Mouse (Mus musculus) duodenum, adult 2 months (tissue): ENCODE measurements around the gene Hist1h3h. TPM values are rescaled to one million over a fixed set of nuclear protein-coding genes. Genes with fewer than 3 reads are reported as not detected.

ENCODE experiments used
- polyA plus RNA-seq: library from polyadenylated mRNA; depleted of rRNA; stranded (reverse); fragments of >200 nt; gene quantifications from 2 replicates; pipeline ENCODE4 v1.2.3, GENCODE M21; 2012; ENCODE audit warnings: low replicate concordance; rRNA removed

The Hist1h3h gene
- polyA plus RNA-seq, result 70.2 and 104 TPM in 2 replicates

DNA sequence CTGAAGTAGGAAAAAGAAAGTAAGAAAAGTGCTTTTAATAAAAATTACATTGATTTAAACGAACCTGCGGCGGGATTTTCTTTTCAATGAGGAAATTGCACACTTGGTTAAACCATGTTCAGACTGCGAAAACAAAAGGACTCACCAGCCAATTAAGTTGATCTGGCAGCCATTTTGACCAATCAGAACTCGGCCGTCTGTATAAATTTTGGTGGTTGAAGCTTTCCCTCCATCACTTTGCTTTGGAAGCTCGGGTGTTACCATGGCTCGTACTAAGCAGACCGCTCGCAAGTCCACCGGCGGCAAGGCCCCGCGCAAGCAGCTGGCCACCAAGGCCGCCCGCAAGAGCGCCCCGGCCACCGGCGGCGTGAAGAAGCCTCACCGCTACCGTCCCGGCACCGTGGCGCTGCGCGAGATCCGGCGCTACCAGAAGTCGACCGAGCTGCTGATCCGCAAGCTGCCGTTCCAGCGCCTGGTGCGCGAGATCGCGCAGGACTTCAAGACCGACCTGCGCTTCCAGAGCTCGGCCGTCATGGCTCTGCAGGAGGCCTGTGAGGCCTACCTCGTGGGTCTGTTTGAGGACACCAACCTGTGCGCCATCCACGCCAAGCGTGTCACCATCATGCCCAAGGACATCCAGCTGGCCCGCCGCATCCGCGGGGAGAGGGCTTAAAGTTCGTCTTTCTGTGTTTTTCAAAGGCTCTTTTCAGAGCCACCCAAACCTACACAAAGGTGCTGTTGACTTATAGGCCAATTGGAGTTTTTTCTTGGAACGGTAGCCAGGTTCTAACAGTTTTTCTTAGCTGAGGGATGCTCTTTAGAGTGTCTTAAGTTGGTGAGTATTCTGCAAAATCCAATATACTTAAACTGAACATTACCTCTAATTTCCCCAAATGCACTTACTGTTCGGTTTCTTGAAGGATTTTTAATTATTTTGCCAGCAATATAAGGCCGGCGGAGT lies at the start of gene Hist1h3h:
Gene Hist1h3h, plus strand, starts transcription at position 263 of the 961 bp plus-strand sequence.

GRCm38 (mm10) chr13:21677305-21677704 lies 40.2 kb upstream of the Hist1h3h start, which contains the start of gene Olfr1360:
Gene Olfr1360 (minus strand): TSS chr13:21677405.

GRCm38 (mm10) chr13:21697811-21698210 lies 19.6 kb upstream of the Hist1h3h start, which contains the start of gene Olfr1359:
Gene Olfr1359 (plus strand): TSS chr13:21698111.

GRCm38 (mm10) chr13:21715864-21716539 lies 1.5 kb upstream of the Hist1h3h start, which contains the start of the genes Hist1h2bl and Hist1h2ai:
Gene Hist1h2bl (minus strand): TSS chr13:21716143.
Gene Hist1h2ai (plus strand): TSS chr13:21716422.

GRCm38 (mm10) chr13:21721757-21722372 lies 4.4 kb downstream of the Hist1h3h start, which contains the start of gene Hist1h2bm:
Gene Hist1h2bm (plus strand): TSS chr13:21722044.

GRCm38 (mm10) chr13:21734906-21735767 lies 17.7 kb downstream of the Hist1h3h start, which contains the start of gene Hist1h4j:
Gene Hist1h4j (plus strand): TSS chr13:21735064.

DNA sequence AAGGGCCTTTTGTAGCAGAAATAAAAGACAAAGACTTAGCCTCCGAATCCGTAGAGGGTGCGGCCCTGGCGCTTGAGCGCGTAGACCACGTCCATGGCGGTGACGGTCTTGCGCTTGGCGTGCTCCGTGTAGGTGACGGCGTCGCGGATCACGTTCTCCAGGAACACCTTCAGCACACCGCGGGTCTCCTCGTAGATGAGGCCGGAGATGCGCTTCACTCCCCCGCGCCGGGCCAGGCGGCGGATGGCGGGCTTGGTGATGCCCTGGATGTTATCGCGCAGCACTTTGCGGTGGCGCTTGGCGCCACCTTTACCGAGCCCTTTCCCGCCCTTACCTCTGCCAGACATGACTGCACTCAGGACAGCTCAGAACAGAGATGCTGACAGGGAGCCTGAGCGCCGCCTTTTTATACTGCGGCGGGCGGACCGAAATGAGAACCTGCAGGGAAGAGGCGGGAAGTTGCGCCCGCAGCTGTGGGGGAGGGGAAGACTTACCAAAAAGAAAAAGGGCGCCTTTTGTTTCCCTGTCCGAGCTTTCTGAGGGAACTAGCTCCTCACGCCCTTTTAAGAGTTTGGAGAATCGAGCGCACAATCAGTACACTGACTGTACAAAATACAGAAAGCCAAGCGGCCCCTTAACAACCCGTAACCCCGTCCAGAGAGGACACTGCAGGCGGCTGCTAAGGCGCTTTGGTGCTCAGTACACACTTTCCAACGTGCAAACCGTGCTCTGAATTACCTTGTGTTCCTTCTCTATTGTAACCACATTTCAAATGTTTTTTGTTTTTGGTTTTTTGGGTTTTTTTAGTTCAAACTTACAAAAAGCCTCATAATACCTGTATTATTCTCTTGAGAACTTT lies 32.9 kb downstream of the Hist1h3h start, which contains the start of gene Hist1h4k:
Gene Hist1h4k, minus strand, starts transcription at position 347 of the 859 bp plus-strand sequence.

DNA sequence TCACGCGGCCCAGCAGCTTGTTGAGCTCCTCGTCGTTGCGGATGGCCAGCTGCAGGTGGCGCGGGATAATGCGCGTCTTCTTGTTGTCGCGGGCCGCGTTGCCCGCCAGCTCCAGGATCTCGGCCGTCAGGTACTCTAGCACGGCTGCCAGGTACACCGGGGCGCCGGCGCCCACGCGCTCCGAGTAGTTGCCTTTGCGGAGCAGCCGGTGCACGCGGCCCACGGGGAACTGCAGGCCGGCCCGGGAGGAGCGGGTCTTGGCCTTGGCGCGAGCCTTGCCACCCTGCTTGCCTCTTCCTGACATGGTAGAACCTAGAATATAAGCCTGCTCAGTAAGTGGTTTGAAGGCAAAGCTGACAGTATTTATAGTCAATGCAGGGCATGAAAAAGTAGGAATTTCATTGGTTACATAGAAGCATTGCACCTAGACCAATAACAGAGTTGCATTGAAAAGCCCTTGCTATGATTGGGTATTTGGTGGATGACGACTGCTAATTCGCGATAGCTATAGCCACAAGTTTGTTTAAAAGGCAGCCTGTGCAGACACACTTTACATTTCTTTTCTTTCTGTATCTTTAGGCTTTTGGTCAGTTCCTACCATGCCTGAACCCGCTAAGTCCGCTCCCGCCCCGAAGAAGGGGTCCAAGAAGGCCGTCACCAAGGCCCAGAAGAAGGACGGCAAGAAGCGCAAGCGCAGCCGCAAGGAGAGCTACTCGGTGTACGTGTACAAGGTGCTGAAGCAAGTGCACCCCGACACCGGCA lies 36.2 kb downstream of the Hist1h3h start, which contains the start of the genes Hist1h2ak and Hist1h2bn:
Gene Hist1h2ak, minus strand, starts transcription at position 304 of the 762 bp plus-strand sequence.
Gene Hist1h2bn, plus strand, starts transcription at position 600 of the 762 bp plus-strand sequence.

Other genes with a start within 250 kb of the Hist1h3h start
- 0.28 TPM in 1 of 2 replicates, not detected in the other for gene Nkapl, start 249.2 kb upstream of the Hist1h3h start, polyA plus RNA-seq
- gene Zkscan4, start 238.8 kb upstream of the Hist1h3h start, polyA plus RNA-seq, result 0.07 and 0.11 TPM in 2 replicates
- not detected in 2 replicates for gene Gm10065, start 238.2 kb upstream of the Hist1h3h start, polyA plus RNA-seq
- gene AK157302, start 222.4 kb upstream of the Hist1h3h start, polyA plus RNA-seq, result not detected in 2 replicates
- 34.6 and 52.3 TPM in 2 replicates for gene Gm11273, start 216.2 kb upstream of the Hist1h3h start, polyA plus RNA-seq
- gene Zkscan8, start 186.5 kb upstream of the Hist1h3h start, polyA plus RNA-seq, result 0.26 and 0.42 TPM in 2 replicates
- gene Olfr1366, start 174.9 kb upstream of the Hist1h3h start, polyA plus RNA-seq, result not detected in 2 replicates
- gene Olfr1535, start 157.8 kb upstream of the Hist1h3h start, polyA plus RNA-seq, result not detected in 2 replicates
- gene Olfr1364, start 135.9 kb upstream of the Hist1h3h start, polyA plus RNA-seq, result not detected in 2 replicates
- gene Olfr1362, start 103.6 kb upstream of the Hist1h3h start, polyA plus RNA-seq, result not detected in 2 replicates
- gene Olfr11, start 75.1 kb upstream of the Hist1h3h start, polyA plus RNA-seq, result not detected in 2 replicates
- gene Olfr1361, start 54.3 kb upstream of the Hist1h3h start, polyA plus RNA-seq, result not detected in 2 replicates
- gene Olfr1360, start 40.3 kb upstream of the Hist1h3h start, polyA plus RNA-seq, result not detected in 2 replicates
- gene Olfr1359, start 19.5 kb upstream of the Hist1h3h start, polyA plus RNA-seq, result not detected in 2 replicates
- gene Hist1h2bl, start 1.5 kb upstream of the Hist1h3h start, polyA plus RNA-seq, result 7.5 and 8.8 TPM in 2 replicates
- 13.1 and 96.4 TPM in 2 replicates for gene Hist1h2ai, start 1.2 kb upstream of the Hist1h3h start, polyA plus RNA-seq
- gene Hist1h2bm, start 4.4 kb downstream of the Hist1h3h start, polyA plus RNA-seq, result 3.8 and 7.0 TPM in 2 replicates
- 3.1 and 3.3 TPM in 2 replicates for gene Hist1h4j, start 17.4 kb downstream of the Hist1h3h start, polyA plus RNA-seq
- gene Hist1h4k, start 32.8 kb downstream of the Hist1h3h start, polyA plus RNA-seq, result 26.4 and 32.3 TPM in 2 replicates
- 28.1 and 60.3 TPM in 2 replicates for gene Hist1h2ak, start 36.2 kb downstream of the Hist1h3h start, polyA plus RNA-seq
- gene Hist1h2bn, start 36.5 kb downstream of the Hist1h3h start, polyA plus RNA-seq, result 10.3 and 18.9 TPM in 2 replicates
- 1.6 and 2.1 TPM in 2 replicates for gene Hist1h1b, start 63.0 kb downstream of the Hist1h3h start, polyA plus RNA-seq
- 76.2 and 99.7 TPM in 2 replicates for gene Hist1h3i, start 65.7 kb downstream of the Hist1h3h start, polyA plus RNA-seq
- 8.4 and 153 TPM in 2 replicates for gene Hist1h2an, start 69.6 kb downstream of the Hist1h3h start, polyA plus RNA-seq
- gene Hist1h2bp, start 69.8 kb downstream of the Hist1h3h start, polyA plus RNA-seq, result 2.6 and 4.6 TPM in 2 replicates
- gene Hist1h2bq, start 92.5 kb downstream of the Hist1h3h start, polyA plus RNA-seq, result 23.5 and 27.4 TPM in 2 replicates
- gene Hist1h2ao, start 92.8 kb downstream of the Hist1h3h start, polyA plus RNA-seq, result not detected in 2 replicates
- 1.3 and 6.9 TPM in 2 replicates for gene Hist1h4m, start 94.1 kb downstream of the Hist1h3h start, polyA plus RNA-seq
- 20.7 and 25.5 TPM in 2 replicates for gene Hist1h4n, start 114.5 kb downstream of the Hist1h3h start, polyA plus RNA-seq
- 223 and 1,937 TPM in 2 replicates for gene Hist1h2ap, start 115.8 kb downstream of the Hist1h3h start, polyA plus RNA-seq
- gene Hist1h2br, start 116.1 kb downstream of the Hist1h3h start, polyA plus RNA-seq, result 22.5 and 29.8 TPM in 2 replicates
- gene Zfp184, start 227.4 kb downstream of the Hist1h3h start, polyA plus RNA-seq, result 0.14 and 0.51 TPM in 2 replicates